Mouse (Mus musculus) stomach, embryonic 14.5 days (tissue): ENCODE data around the gene Gpr1. TPM values are rescaled to one million over a fixed set of nuclear protein-coding genes. Genes with fewer than 3 reads are reported as not detected.
A peak's percentile ranks its signal among the peaks of the same experiment; 100 is the strongest.

Source experiments
- ATAC-seq: fragments of 200-750 bp; cut with Nextera tagmentation; 2 replicates; pipeline ENCODE4 v1.8.0; 2017; ENCODE audit warnings: low read depth, moderate TSS enrichment; ENCODE audit not compliant: insufficient number of reproducible peaks, insufficient read depth, low FRiP score
- H3K27ac ChIP-seq: fragments of 300-500 bp; sonication (generic); 2 replicates; pipeline ENCODE4 v1.5.1; 2014; ENCODE audit warnings: mild to moderate bottlenecking, low read length, moderate library complexity, mixed read lengths
- H3K27me3 ChIP-seq: fragments of 300-500 bp; sonication (generic); 2 replicates; pipeline ENCODE4 v1.6.1; 2014; ENCODE audit warnings: low read length, control low read depth, mixed read lengths; ENCODE audit not compliant: control insufficient read depth, insufficient read depth
- H3K36me3 ChIP-seq: fragments of 300-500 bp; sonication (generic); 2 replicates; pipeline ENCODE4 v1.6.1; 2014; ENCODE audit warnings: mild to moderate bottlenecking, control low read depth, low read length, moderate library complexity, mixed read lengths; ENCODE audit not compliant: control insufficient read depth, insufficient read depth
- H3K4me1 ChIP-seq: fragments of 300-500 bp; sonication (generic); 2 replicates; pipeline ENCODE4 v1.6.1; 2014; ENCODE audit warnings: low read length, control low read depth, mixed read lengths; ENCODE audit not compliant: control insufficient read depth, insufficient read depth
- H3K4me2 ChIP-seq: fragments of 300-500 bp; sonication (generic); replicated peaks from 2 replicates; pipeline ENCODE4 v1.6.1; 2014; ENCODE audit warnings: low read depth, low read length, control low read depth
- H3K4me3 ChIP-seq: fragments of 300-500 bp; sonication (generic); 2 replicates; pipeline ENCODE4 v1.5.1; 2014; ENCODE audit warnings: low read depth, low read length, control low read depth
- H3K9ac ChIP-seq: fragments of 300-500 bp; sonication (generic); replicated peaks from 2 replicates; pipeline ENCODE4 v1.6.1; 2014; ENCODE audit warnings: low read depth, mild to moderate bottlenecking, control low read depth, low read length, moderate library complexity, mixed read lengths
- H3K9me3 ChIP-seq: fragments of 300-500 bp; sonication (generic); 2 replicates; pipeline ENCODE4 v1.6.1; 2016; ENCODE audit warnings: low read depth, low read length, control low read depth; ENCODE audit not compliant: control insufficient read depth
- WGBS: fragments of 180-500 bp; shearing (Covaris S2); extraction: QIAGEN DNeasy Blood & Tissue Kit; methylation state at CpG from one replicate; pipeline ENCODE4 v1.1.7; 2014; 5-methylcytosine and 5-hydroxymethylcytosine counted together
- polyA plus RNA-seq: library from polyadenylated mRNA; unstranded; fragments of >200 nt; fragmentation: Nextera tagmentation; extraction: Ambion mirVana; gene quantifications from 2 replicates; pipeline ENCODE4 v1.2.1, GENCODE M21; 2014

The Gpr1 gene
- polyA plus RNA-seq, 1 experiment from 2014 or later: 0.13 TPM

DNA sequence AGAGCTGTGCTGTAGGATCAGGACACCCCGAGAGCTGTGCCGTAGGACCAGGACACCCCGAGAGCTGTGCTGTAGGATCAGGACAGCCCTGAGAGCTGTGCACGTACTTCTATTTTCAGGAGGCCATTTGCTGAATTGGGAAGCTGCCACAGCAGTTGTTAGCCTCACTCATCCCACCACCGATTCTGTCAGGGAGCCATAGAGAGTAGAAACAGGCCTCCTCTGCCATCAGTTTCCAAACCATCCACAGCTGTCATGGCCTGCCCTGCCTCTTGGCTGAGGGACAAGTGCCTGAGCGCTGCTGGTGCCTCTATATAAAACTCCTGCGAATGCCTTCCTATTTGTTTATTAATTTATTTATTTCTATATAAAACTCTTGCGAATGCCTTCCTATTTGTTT, 25.4 kb upstream of the Gpr1 start:
- Histone ChIP-seq H3K36me3 (no peaks in the 10 kb centered on the region), H3K9me3 (no peaks in the 10 kb centered on the region), H3K27me3 (no peaks in the 10 kb centered on the region), H3K4me1 (no peaks in the 10 kb centered on the region), H3K4me3 (no peak overlapping the region), H3K27ac (no peak overlapping the region), H3K9ac (no peak overlapping the region), H3K4me2 (no peak overlapping the region)
- no peak for ATAC-seq
- WGBS: 79% methylated on average over 8 of the region's 8 CpGs

DNA sequence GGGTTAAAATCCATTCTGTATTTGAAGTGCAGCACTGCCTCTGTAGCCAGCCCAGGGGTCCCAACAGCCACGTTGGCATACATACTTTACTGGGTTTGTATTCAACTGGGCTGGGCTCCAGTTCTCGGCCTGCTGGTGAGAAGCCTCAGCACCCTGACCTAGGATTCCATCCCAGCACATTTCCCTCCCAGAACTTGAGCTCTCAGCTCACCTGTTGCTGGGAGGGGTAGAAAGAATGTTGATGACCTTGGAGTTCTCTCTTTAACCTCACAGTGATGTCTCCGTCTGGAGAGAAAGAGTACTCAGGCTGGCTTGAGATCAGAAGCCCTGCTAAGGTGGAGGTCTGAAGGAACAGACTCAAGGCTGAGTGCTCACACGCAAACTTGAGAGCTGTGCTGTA, 25.0 kb upstream of the Gpr1 start:
- H3K4me3 ChIP-seq: no peak overlapping the region
- no peak for ATAC-seq
- H3K9ac ChIP-seq: no peak overlapping the region
- WGBS: 54% methylated on average over 4 of the region's 4 CpGs
- H3K4me2 ChIP-seq: no peak overlapping the region
- no peak overlapping the region for H3K27ac ChIP-seq
- H3K4me1 ChIP-seq: no peaks in the 10 kb centered on the region
- no peaks in the 10 kb centered on the region for H3K9me3 ChIP-seq
- H3K36me3 ChIP-seq: no peaks in the 10 kb centered on the region
- no peaks in the 10 kb centered on the region for H3K27me3 ChIP-seq

DNA sequence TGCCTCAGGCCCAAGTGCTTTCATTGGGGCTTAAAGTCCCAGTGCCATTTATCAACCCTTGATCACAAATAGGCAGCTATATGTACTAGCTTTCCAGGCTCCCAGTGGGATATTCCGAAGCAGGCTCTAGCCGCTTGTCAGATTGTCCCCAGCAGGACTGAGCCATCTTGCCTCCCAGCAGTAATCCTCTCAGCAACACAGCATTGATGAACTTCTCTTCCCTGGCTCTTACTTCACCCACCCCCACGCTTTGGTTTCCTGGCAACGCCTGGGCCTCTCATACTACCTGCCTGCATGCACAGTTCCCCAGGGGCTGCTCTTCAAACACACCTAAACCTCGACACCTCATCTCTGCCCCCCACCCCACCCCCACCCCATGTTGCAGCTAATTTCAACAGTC, 23.0 kb upstream of the Gpr1 start:
- H3K4me1 ChIP-seq: no peaks in the 10 kb centered on the region
- H3K4me2 ChIP-seq: no peak overlapping the region
- no peak overlapping the region for H3K9ac ChIP-seq
- ATAC-seq: no peak
- H3K27ac ChIP-seq: no peak overlapping the region
- no peak overlapping the region for H3K4me3 ChIP-seq
- WGBS: 22% methylated on average over 5 of the region's 5 CpGs
- no peaks in the 10 kb centered on the region for H3K9me3 ChIP-seq
- no peaks in the 10 kb centered on the region for H3K27me3 ChIP-seq
- H3K36me3 ChIP-seq: no peaks in the 10 kb centered on the region

DNA sequence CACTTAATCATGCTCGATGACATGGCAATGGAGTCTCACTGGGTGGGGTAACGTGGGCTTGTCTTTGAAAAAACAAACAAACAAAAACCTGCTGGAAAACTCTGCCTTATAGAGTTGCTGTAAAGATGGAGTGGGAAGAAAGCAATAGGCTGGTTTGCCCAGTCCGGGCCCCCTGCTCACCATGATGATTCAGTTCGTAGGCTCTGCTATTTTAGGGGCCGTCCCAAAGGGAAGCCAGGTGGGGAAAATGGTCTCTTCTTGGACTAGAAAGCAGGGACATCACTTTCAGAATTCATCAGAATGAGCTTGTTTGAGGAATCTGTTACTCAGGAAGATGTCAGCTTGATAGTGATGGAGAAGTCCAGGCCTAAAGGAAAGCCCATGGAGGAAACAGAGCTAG, 12.9 kb upstream of the Gpr1 start:
- Histone ChIP-seq H3K9me3 (no peaks in the 10 kb centered on the region), H3K4me2 (no peak overlapping the region), H3K4me3 (no peak overlapping the region), H3K9ac (no peak overlapping the region), H3K27me3 (no peaks in the 10 kb centered on the region), H3K4me1 (no peaks in the 10 kb centered on the region), H3K27ac (no peak overlapping the region), H3K36me3 (no peaks in the 10 kb centered on the region)
- ATAC-seq: no peak
- 68% methylated on average over 5 of the region's 5 CpGs for WGBS

DNA sequence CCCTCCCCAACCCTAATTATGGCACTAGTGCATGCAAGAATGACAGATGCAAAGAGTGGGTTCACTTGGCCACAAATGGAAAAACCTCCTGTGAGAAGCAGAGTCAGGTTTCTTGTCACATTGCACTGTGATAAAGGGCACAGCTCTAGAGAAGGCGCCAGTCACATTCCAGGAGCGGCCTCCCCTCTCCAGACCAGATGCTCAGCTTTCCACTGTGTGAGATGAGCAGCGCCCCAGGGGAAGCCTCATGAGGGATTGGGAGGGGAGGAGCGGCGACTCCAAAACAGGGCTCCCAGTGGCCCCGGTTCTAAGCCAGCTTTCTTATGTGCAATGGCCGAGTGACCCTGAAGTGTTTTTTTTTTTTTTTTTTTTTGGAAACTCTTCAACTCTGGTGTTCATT, 11.5 kb upstream of the Gpr1 start:
- Histone ChIP-seq H3K9ac (no peak overlapping the region), H3K4me2 (no peak overlapping the region), H3K27me3 (no peaks in the 10 kb centered on the region), H3K4me1 (no peaks in the 10 kb centered on the region), H3K9me3 (no peaks in the 10 kb centered on the region), H3K4me3 (no peak overlapping the region), H3K36me3 (no peaks in the 10 kb centered on the region), H3K27ac (no peak overlapping the region)
- 9% methylated on average over 7 of the region's 7 CpGs for WGBS
- ATAC-seq: no peak

DNA sequence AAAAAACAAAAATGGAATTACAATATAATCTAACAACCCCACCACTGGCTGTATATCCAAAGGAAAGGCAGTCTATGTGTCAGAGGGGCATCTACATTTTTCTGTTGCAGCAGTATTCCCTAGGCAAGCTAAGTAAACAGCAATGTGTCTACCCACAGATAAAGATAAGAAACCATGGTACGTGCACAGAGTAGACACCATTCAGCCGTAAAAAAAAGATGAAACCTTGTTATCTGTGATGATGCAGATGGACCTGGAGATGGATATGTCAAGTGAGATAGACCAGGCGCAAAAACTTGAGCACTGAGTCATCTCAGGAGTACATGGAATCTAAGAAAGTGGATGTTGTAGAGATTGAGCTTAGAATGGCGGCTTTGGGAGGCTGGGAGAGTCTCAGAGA, 10.7 kb upstream of the Gpr1 start:
- WGBS: 68% methylated on average over 4 of the region's 4 CpGs
- Histone ChIP-seq H3K9ac (no peak overlapping the region), H3K27me3 (no peaks in the 10 kb centered on the region), H3K4me3 (no peak overlapping the region), H3K9me3 (no peaks in the 10 kb centered on the region), H3K36me3 (no peaks in the 10 kb centered on the region), H3K4me2 (no peak overlapping the region), H3K4me1 (no peaks in the 10 kb centered on the region), H3K27ac (no peak overlapping the region)
- no peak for ATAC-seq

DNA sequence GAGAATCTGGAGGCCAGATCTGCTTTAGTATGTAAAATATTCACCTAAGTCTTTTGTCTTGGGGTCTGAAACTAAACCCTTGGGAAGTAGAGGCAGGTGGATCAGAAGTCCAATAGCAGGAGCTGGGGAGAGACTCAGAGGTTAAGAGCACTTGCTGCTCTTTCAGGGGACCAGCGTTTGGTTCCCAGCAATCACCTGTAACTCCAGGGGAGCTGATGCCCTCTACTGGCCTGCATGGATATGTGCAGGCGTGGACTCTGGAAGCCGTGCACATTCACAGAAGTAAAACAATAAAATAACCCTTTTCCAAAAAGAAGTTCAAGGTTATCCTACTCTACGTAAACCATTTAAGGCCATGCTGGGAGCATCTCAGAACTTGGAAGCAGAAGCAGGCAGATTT, 4.9 kb upstream of the Gpr1 start:
- H3K4me2 ChIP-seq: no peak overlapping the region
- no peak overlapping the region for H3K4me3 ChIP-seq
- H3K27me3 ChIP-seq: no peaks in the 10 kb centered on the region
- H3K9ac ChIP-seq: no peak overlapping the region
- H3K4me1 ChIP-seq: no peaks in the 10 kb centered on the region
- no peak for ATAC-seq
- peaks cover 3% of the 10 kb centered on the region; the same call in 1 of the 2 replicates for H3K9me3 ChIP-seq
- no peak overlapping the region for H3K27ac ChIP-seq
- no peaks in the 10 kb centered on the region for H3K36me3 ChIP-seq
- 91% methylated on average over 4 of the region's 4 CpGs for WGBS

DNA sequence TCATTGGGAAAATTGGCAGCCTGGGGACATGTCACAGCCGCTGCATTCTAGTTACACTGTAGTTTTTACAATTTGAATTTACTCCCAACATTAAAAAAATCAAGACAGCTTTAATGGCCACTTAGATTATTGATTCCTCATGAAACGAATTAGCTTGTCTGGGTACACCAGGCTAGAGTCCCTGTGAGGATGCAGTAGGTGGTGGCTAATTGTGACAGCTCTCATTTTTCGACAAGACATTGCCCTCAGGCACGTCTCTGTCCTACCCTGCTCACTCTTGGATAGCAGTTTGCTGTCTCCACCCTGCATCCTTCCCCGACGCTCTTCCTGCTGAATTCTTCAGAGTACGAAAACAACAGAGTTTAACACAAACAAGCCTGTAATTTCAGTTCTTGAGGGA, 288 bp upstream of the Gpr1 start:
- 54% methylated on average over 7 of the region's 7 CpGs for WGBS
- no peak overlapping the region for H3K4me3 ChIP-seq
- H3K27me3 ChIP-seq: no peaks in the 10 kb centered on the region
- no peak overlapping the region for H3K9ac ChIP-seq
- H3K4me2 ChIP-seq: no peak overlapping the region
- H3K4me1 ChIP-seq: no peaks in the 10 kb centered on the region
- H3K9me3 ChIP-seq: peaks cover 3% of the 10 kb centered on the region; the same call in 1 of the 2 replicates
- no peak overlapping the region for H3K27ac ChIP-seq
- ATAC-seq: no peak
- no peaks in the 10 kb centered on the region for H3K36me3 ChIP-seq

DNA sequence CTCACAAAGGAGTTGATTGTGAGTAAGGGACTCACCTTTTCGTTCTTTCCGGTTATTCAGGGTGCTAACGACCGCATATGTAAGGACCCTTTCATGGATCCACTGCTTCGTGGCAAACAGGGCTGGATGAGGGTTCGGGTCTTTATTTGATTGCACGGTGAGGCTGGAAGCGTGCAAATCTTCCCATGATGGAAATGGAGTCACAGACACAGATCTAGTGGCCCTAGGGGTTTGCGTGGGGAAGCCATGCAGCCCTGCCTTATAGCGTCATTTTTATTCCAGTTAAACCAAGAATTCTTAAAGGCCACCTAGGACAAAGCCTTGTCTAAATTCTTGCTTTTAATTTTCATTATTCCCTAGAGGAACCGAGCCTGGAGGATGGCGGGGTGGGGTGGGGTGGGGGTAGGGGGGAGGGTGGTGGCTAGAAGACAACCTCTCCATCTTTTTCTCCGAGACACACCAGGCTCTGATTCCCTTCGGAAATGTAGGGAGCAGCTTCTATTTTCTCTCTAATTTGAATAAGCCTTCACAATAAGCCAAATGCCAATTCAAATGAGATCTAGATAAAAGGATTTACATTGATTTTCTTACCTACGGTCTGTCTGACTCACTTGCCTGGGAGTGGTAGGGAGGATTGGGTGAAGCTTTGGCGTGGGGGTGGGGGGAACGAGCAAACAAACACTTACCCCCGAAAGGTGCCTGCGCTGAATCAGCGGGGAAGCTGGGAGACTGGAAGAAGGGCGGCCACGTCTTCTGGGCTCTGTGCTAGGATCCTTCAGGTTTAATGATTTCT, 669 bp downstream of the Gpr1 start:
- no peak overlapping the region for H3K4me3 ChIP-seq
- no peaks in the 10 kb centered on the region for H3K9me3 ChIP-seq
- no peak overlapping the region for H3K9ac ChIP-seq
- ATAC-seq: no peak
- no peaks in the 10 kb centered on the region for H3K4me1 ChIP-seq
- H3K4me2 ChIP-seq: 0 out of 2 replicates have a peak overlapping the region, but pooled peaks have one; percentile 3
- no peaks in the 10 kb centered on the region for H3K36me3 ChIP-seq
- H3K27ac ChIP-seq: no peak overlapping the region
- 31% methylated on average over 22 of the region's 22 CpGs for WGBS
- no peaks in the 10 kb centered on the region for H3K27me3 ChIP-seq
